Mouse (Mus musculus) heart, adult 2 months (tissue): ENCODE measurements around the gene Fmn2.

Experiments used
- CTCF ChIP-seq: fragments of 200-600 bp; IDR thresholded peaks from 2 replicates; pipeline ENCODE4 v1.8.1; 2022; ENCODE audit warnings: antibody characterized with exemption, mild to moderate bottlenecking, moderate library complexity
- EP300 ChIP-seq: fragments of 200-500 bp; IDR thresholded peaks from 2 replicates; pipeline ENCODE4 v1.6.1; 2011; ENCODE audit warnings: low read depth, low read length, control low read depth; ENCODE audit not compliant: insufficient read depth
- POLR2A ChIP-seq: fragments of 200-500 bp; IDR thresholded peaks from 2 replicates; pipeline ENCODE4 v1.6.1; 2011; ENCODE audit warnings: mild to moderate bottlenecking, low read depth, low read length, control low read depth; ENCODE audit not compliant: insufficient read depth

GRCm38 (mm10) chr1:174630074-174630473, 128.4 kb downstream of the Fmn2 start:
- TF ChIP-seq POLR2A = no peak
- no peak for TF ChIP-seq CTCF
- TF ChIP-seq EP300 = no peak
